Mouse (Mus musculus): ENCODE data around the gene Rapgef1.

Gene Rapgef1

GRCm38 (mm10) chr2:29672746-29673536, 53.4 kb downstream of the Rapgef1 start:
- DNase-seq (ENCODE audit: low read depth, low spot score), result no peak

GRCm38 (mm10) chr2:29674087-29674486, 54.6 kb downstream of the Rapgef1 start:
- DNase-seq (ENCODE audit: low read depth, low spot score), result no peak

GRCm38 (mm10) chr2:29674545-29674944, 55.0 kb downstream of the Rapgef1 start:
- DNase-seq (ENCODE audit: low read depth, low spot score), result no peak

GRCm38 (mm10) chr2:29675846-29676245, 56.3 kb downstream of the Rapgef1 start:
- DNase-seq (ENCODE audit: low read depth, low spot score), result no peak

GRCm38 (mm10) chr2:29676513-29676912, 57.0 kb downstream of the Rapgef1 start:
- no peak for DNase-seq (ENCODE audit: low read depth, low spot score)

GRCm38 (mm10) chr2:29677842-29678241, 58.3 kb downstream of the Rapgef1 start:
- no peak for DNase-seq (ENCODE audit: low read depth, low spot score)

GRCm38 (mm10) chr2:29678524-29678923, 59.0 kb downstream of the Rapgef1 start:
- DNase-seq (ENCODE audit: low read depth, low spot score), result no peak

- no peak for DNase-seq (ENCODE audit: low read depth, low spot score)
Measured at GRCm38 (mm10) chr2:29679710-29680584, 60.4 kb downstream of the Rapgef1 start.

GRCm38 (mm10) chr2:29683261-29683999, 63.9 kb downstream of the Rapgef1 start:
- no peak for DNase-seq (ENCODE audit: low read depth, low spot score)

- no peak for DNase-seq (ENCODE audit: low read depth, low spot score)
Measured at GRCm38 (mm10) chr2:29684498-29684897, 65.0 kb downstream of the Rapgef1 start.

GRCm38 (mm10) chr2:29689014-29689413, 69.5 kb downstream of the Rapgef1 start:
- no peak for DNase-seq (ENCODE audit: low read depth, low spot score)

GRCm38 (mm10) chr2:29689495-29689894, 70.0 kb downstream of the Rapgef1 start:
- DNase-seq (ENCODE audit: low read depth, low spot score), result no peak

- DNase-seq (ENCODE audit: low read depth, low spot score), result no peak
Measured at GRCm38 (mm10) chr2:29691068-29691467, 71.5 kb downstream of the Rapgef1 start.

GRCm38 (mm10) chr2:29691507-29691906, 72.0 kb downstream of the Rapgef1 start:
- DNase-seq (ENCODE audit: low read depth, low spot score), result peak; percentile 95

- DNase-seq (ENCODE audit: low read depth, low spot score), result no peak
Measured at GRCm38 (mm10) chr2:29692192-29692591, 72.7 kb downstream of the Rapgef1 start.

- DNase-seq (ENCODE audit: low read depth, low spot score), result no peak
Measured at GRCm38 (mm10) chr2:29696207-29696800, 76.8 kb downstream of the Rapgef1 start.

GRCm38 (mm10) chr2:29698421-29699290, 79.1 kb downstream of the Rapgef1 start:
- DNase-seq (ENCODE audit: low read depth, low spot score), result no peak

- no peak for DNase-seq (ENCODE audit: low read depth, low spot score)
Measured at GRCm38 (mm10) chr2:29700898-29701297, 81.4 kb downstream of the Rapgef1 start.

- no peak for DNase-seq (ENCODE audit: low read depth, low spot score)
Measured at GRCm38 (mm10) chr2:29701393-29701792, 81.9 kb downstream of the Rapgef1 start.

- no peak for DNase-seq (ENCODE audit: low read depth, low spot score)
Measured at GRCm38 (mm10) chr2:29702189-29702588, 82.7 kb downstream of the Rapgef1 start.

Data from 3T3-L1 (cell line).